Mouse (Mus musculus) T-helper 1 cell (primary cell): Measurements from ENCODE around the gene Abo.

Source experiments
- in situ Hi-C: fragments of 300-600 bp; cut with MboI, MseI; formaldehyde crosslinking; loops from one replicate; pipeline ENCODE4 v1.15.1; 2025; ENCODE audit warnings: high pct_unique_total_duplicates

Gene Abo

DNA sequence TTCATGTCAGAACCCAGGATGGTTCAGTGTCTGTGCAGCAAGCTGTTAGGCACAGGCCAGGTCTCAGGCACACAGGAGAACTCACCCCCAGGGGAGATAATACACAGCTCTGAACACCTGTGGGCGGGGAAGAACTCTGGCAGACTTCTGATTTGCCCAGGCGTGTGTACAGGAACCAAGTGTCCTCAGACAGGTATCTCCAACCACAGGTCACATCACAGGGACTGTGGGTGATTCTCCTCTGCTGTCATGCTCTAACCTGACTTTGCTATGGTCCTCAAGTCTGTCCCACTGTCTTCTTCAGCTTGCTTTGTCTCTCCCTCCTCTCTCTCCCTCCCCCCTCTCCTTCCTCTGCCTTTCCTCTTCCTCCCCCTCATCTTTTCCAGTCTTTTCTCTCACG lies at the start of gene Abo:
Gene Abo (minus strand): TSS at position 101 of the 400 bp plus-strand sequence.
- in situ Hi-C loops: no loop called here

DNA sequence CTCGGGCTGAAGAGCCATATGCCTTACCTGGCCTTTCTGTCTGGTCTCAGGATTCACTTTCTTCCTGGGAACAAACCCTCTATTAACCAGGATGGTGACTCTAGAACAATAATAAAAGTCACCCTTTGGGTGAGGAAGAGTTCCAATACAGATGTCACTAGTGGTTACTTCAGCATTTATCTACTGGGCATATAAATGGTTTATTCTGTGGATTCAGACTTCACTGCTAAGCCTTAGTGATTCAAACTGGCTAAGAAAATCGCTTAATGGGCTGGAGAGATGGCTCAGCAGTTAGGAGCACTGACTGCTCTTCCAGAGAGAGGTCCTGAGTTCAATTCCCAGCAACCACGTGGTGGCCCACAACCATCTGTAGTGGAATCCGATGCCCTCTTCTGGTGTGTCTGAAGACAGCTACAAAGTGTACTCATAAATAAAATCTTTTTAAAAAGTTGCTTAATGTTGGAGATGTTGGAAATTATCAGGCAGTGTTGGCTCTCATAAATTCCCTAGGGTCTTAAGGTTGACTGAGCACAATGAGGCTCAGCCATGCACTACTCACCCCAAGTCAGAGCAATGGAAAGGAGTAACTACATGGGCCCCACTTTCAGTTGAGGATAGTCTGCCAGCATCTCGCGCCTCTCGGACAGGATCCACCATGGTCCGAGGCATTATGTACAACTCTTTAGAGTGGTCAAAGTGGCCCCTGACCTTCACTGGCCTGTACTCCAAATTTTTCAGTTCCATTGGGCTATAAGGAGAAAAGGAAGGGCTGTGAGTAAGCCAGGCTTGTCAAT lies 49.6 kb upstream of the Abo start:
- in situ Hi-C loops: no loop called here

DNA sequence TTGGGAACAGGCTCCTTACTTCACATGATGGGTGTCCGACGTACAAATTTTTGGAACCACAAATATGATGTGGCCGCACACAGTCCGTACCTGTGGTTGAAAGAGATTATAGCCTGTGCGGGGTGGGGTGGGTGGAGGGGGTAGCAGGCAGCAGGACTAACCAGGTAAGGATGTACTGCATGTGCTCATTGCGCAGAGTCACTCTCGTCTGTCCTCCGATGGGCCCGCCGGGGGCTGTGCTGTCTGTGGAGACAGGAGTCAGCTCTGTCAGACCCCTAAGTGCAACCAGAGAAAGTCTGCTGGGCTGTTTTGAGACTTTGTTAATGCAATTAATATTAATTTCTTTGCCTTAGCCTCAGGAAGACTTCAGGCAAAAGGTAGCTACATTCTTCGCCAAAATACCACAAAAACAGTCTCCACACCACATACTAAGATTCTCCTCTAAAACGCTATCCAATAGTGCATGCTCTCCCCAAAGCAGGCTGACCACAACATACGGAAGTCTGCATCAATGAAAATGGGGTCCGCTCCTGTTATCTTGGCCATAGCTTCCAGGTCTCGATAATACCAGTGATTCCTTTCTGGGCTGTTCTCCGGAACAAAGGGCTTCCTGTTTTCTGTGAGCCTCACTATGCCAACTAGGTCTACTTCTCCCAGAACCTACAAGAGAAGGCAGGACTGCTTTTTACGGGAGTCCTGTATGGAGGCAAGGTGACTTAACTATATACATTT lies 48.8 kb upstream of the Abo start:
- in situ Hi-C loops: no loop called here

DNA sequence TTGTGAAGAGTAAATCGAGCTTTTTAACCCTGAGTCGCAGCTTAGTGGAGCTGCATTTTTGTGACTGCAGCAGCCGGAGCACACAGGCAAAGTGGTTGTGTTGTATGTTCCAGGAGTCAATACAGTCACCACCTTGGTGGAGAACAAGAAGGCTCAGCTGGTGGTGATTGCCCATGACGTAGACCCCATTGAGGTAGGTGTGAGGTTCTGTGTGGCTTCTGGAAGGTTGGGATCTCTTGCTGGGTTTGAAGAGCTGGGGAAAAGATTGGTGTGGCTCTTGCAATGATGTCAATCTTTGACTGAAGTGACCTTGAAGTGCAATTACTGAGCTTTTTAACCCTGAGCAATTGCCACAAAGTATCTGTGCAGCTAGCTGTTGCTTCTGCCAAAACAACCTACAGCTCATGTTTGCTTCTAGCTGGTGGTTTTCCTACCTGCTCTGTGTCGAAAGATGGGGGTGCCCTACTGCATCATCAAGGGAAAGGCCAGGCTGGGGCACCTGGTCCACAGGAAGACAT lies 47.5 kb upstream of the Abo start:
- in situ Hi-C loops: no loop called here

DNA sequence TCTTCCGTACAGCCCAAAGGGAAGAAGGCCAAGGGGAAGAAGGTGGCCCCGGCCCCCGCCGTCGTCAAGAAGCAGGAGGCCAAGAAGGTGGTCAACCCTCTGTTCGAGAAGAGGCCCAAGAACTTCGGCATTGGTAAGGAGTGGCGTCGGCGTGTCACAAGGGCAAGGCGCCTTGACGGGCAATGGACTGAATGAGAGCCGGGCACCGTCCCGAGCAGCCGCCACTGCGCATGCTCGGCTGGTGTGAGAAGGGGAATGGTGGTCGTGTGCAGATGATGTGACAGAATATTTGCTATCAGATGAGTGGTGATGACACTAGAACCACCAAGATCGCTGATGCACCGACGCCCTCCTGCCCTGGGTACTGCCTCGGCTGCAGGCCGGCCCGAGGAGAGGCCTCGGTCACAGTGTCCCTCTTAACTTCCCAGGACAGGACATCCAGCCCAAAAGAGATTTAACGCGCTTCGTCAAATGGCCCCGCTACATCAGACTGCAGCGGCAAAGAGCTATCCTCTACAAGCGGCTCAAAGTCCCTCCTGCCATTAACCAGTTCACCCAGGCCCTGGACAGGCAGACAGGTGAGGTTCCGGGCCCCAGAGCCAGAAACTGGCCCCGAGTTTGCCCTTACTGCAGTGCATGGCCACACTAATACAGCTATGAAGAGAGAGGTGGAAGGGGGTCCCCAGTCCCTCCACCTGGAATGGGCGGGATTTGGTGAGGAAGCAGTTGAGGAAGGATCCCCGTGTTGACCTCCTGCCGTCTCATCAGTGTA lies 46.4 kb upstream of the Abo start:
- in situ Hi-C loops: no loop called here

DNA sequence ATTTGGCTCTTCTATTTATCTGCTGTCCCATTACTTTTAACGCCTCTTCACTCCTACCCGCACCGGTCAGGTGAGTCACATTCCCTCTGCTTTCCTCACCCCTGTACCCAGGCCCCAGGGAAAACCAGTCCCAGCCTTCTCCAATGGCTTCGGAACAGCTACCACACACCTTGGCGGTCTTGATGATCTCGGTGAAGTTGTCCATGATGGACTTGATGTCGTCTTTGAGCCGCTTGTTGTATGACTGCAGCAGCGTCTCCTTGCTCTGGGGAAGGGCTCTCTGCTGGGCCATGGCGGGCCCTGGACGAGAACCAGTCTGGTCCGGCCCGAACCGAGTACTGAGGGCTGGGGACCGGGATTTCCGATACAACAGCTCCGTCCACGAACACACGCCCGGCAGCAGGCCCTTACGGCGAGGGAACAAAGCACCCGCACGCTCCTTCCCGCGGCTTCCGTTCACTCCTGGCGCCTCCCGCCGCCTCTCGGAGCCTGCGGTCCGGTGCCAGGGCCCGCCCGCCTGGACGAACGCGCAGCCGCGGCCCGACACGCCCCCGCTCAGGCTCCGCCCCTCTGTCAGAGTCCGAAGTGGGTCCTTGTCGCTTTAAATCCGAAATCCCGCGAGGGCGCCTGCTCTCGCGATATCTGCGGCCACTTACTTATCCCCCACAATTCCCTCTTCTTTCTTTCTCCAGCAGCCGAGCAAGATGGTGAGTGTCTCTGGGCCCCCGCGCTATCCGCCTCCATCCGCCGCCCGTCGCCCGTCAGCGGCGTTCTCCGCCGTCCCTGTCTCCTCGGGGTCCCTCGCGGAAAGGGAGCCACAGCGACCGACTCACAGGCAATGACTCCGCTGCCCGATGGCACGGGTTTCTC lies 45.6 kb upstream of the Abo start, which contains the start of the genes Med22 and Rpl7a:
Gene Med22 (minus strand): TSS at position 554 of the 870 bp plus-strand sequence.
Gene Rpl7a (plus strand): TSS at position 641 of the 870 bp plus-strand sequence.
- in situ Hi-C loops: no loop called here

DNA sequence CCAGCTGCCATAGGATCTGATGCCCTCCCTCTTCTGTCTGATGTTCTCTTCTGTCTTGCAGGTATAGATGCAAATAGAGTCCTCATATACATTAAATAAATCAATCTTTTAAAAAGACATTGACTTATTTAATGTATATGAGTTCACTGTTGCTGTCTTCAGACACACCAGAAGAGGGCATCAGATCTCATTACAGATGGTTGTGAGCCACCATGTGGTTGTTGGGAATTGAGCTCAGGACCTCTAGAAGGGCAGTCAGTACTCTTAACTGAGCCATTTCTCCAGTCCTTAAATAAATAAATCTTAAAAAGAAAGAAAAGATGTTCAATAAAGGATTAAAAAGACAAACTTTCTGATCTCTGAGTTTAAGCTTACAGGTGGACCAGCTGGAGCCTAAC lies 44.6 kb upstream of the Abo start:
- in situ Hi-C loops: no loop called here

DNA sequence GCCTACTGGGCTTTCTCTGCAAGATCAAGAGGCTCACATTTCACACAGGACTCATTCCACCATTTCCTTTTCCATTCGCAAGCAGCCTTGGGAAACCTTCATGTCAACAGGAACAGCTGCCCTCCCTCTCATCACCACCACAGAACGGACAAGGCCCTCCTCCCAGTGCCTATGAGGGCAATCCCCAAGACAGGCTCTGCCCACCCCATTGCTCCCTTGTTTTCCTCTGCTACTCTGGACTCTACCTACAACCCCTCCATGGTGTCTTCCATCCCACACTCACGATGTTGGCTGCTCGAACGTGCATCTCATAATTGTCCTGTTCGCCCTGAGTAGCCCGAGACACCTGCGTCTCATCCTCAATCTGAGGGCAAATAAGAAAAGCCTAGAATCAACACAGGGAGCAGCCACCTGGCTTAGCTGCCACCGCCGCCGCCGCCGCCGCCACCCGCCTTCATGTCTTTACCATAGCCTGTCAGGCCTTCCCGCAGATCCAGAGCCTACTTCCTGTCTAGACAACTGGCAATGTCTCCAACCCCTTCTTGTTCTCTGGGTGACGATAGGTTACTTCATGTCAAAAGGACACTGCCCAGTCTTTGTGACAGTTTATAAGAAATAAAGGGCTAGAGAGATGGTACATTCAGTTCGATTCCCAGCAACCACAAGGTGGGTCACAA lies 44.1 kb upstream of the Abo start:
- in situ Hi-C loops: no loop called here

DNA sequence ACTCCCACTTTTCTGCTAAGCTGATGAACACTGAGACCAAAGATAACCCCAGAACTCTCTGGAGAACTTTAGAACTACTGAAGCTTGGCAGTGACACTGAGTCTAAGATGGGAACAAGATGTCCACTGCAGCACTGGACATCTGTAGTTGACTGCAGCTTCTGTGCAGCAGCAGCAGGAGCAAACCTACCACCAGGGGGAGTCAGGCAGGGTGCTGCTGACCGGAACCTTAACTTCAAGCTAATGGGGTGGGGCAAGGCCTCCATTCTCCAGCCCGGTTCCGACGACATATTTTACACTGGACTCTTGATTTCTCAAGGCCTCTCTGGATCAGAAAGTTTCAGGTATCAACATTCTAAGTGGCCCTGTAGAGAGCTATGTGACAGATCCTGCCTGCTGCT lies 42.3 kb upstream of the Abo start:
- in situ Hi-C loops: no loop called here

DNA sequence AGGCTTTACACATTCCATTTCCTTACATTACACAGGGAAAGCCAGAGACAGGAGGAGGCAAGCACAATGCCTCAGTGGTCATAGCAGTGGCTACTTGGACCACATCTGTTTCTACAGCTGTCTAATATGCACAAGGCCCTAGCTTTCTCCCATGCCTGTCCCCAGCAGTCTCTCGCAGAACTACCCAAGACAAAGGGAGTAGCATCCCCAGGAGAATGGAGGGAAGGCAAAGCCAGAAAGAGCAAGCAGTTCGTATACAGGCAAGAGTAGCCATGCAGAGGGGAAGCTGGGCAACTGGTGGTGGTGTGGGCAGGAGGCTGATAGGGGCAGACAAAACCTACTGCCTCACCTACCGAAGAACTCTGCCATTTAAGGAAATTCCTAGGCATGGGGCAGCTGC lies 41.7 kb upstream of the Abo start:
- in situ Hi-C loops: no loop called here

DNA sequence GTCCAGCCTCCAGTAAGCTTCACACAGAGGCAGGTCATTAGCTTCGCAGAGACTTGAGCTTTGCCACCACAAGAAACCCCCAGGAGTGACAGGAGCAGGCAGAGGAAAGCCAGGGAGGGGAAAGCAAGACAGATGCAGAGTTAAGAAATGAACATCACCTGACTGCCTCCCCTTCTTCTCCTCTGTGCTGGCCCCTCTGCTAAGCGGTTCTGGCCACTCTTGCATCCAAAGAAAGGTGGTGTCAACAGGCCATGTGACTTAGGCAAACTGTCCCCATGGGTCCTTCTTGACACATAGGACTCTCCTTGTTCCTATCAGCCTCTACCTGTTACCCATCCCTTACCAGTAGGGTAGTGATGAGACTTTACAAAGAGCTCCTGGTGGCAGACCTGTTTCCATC lies 41.2 kb upstream of the Abo start:
- in situ Hi-C loops: no loop called here

DNA sequence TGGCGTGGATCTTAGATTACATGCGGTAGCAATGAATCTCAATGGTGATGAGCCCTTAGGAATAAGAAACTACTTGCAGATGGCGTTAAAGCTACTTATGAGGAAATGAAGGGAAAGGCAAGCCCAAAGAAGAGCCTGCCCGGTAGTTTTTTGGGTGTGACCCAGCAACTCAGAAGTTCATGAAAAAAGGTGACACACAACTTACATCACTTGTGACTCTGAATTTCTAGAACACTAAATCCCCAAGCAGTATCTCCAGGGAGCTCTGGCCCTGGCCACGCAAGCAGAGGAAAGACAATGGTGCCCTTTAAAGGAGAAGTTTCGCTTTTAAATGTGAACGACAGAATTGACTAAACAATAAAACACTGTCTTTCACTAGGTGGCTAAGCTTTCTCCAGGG lies 38.5 kb upstream of the Abo start:
- in situ Hi-C loops: loop anchor here (5.0 kb wide), 2 partner anchors 411 to 456 kb away; partner anchors contain the start of gene Sec16a

DNA sequence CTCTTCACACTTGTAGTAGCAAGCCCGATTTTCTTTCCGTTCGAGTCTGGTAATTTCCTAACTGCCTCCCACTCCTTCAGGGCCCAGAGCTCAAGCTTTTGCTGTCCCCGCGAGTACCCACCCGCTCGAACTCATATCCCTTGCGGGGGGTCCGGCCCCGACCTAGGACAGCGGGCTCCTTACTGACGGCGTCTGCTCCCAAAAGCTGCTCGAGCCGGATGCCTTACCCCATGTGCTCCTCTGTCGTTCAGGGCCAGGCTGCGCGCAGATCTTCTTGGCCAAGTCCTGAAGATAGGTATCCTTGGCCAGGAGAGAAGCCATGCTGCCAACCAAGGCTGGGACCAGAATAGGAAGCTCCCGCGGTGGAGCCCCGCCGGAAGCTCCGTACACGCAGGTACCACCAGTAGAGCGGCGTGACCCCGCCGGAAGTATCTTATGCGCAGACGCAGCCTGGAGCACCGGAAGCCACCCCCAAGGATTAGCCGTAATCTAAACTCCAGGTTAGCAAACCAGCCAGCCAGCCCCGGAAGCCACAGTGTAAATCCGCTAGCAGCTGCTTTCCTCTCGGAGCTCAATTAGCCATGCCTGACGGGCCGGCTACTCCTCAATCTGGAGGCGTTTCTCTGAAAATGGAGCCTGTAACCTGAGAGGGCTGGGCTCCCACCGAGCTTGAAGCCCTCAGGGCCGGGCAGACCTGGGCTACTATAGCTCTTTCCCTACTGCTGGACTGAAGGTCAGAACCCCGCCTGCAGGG lies 37.9 kb upstream of the Abo start, which contains the start of gene Surf6:
Gene Surf6 (minus strand): TSS at position 413 of the 754 bp plus-strand sequence.
- in situ Hi-C loops: loop anchor here (5.0 kb wide), 2 partner anchors 410 to 455 kb away; partner anchors contain the start of gene Sec16a

DNA sequence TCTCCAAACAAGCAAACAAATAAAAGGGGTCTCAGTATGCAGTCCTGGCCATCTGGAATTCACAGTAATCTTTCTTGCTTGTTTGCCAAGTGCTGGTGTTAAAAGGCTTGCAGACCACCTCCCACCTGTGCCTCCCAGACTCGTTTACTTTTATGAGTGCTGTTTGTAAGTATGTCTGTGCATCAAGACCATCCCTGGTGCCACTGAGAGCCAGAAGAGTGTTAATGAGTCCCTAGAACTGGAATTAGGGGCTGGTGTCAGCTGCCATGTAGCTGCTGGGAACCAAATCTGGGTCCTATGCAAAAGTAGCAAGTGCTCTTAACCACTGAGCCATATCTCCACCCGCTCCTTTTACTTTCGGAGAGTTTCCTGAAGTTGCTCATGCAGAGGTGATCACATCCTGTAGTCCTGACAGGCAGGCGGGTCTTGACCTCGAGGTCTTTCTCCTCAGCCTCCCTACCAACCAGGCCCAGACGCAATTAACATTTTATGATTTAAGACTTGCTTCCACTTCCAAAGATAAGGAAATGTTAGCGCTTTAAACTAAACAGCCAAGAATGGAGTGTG lies 37.1 kb upstream of the Abo start:
- in situ Hi-C loops: loop anchor here (5.0 kb wide), 2 partner anchors 410 to 455 kb away; partner anchors contain the start of gene Sec16a

DNA sequence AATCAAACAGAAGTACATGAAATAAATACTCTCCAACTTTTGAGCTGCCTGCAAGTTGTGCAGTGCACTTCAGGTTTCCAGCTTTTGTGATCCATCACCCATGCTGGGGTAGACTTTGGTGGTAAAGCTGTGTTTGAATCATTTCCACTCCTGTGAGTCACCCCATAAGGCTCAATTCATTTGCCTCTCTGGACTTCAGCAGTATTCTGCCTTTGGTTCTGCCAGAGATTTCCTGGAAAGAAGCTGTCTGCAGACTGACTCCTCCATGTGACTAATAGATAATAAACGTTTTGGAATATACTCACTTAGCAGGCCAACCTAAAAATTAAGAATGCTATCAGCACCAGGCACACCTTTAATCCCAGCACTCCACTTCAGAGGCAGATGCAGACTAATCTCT lies 36.0 kb upstream of the Abo start:
- in situ Hi-C loops: loop anchor here (5.0 kb wide), 2 partner anchors 408 to 453 kb away; partner anchors contain the start of gene Sec16a

DNA sequence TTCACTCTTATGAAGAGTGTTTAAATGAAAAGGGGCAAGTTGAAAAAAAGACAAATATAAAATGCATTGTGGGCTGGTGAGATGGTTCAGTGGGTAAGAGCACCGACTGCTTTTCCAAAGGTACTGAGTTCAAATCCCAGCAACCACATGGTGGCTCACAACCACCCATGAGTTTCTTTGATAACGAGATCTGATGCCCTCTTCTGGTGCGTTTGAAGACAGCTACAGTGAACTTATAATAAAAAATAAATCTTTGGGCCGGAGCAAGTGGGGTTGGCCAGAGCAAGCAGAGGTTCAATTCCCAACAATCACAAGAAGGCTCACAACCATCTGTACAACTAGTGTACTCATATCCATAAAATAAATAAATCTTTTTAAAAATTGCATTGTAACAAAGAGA lies 31.1 kb upstream of the Abo start:
- in situ Hi-C loops: no loop called here

DNA sequence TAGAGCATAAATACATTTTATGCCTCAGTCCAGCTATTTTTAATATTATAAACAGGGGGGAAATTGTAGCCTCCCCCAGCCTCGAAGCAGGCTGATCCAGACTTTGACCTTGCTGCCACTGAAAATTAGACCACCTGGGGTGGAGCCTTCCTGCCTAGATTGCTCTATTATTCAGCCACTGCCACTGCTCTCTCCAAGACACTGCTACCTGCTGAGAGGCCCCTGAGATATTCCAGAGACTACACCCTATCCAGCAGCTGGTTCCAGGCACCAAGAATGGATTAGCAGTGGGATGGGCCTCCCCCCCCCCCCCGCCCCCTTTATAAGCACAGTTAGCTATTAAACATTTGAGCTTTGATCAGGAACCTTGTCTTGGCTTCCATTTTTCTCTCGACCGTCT lies 21.4 kb upstream of the Abo start:
- in situ Hi-C loops: loop anchor here (10.0 kb wide), 1 partner anchor 779 kb away; no protein-coding TSS in a partner anchor

DNA sequence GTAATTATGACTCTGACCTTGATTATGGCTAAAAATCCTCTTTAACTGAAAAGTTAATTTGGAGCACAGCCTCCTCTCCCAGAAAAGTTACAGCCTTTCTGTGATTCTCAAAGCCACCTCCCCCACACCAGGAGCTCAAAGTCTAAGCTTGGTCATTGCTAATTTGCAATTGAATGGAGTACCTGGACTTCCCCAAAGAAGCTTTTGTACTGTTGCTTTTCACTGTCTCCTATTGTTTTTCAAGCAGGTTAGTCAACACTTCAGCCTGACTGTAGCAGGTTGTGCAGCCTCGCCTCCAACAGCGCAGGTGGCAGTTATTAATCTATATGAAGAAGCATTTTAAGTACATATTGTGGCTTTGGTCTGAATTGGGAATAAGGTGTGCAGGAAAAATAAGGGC lies 20.8 kb upstream of the Abo start:
- in situ Hi-C loops: loop anchor here (10.0 kb wide), 1 partner anchor 779 kb away; no protein-coding TSS in a partner anchor

DNA sequence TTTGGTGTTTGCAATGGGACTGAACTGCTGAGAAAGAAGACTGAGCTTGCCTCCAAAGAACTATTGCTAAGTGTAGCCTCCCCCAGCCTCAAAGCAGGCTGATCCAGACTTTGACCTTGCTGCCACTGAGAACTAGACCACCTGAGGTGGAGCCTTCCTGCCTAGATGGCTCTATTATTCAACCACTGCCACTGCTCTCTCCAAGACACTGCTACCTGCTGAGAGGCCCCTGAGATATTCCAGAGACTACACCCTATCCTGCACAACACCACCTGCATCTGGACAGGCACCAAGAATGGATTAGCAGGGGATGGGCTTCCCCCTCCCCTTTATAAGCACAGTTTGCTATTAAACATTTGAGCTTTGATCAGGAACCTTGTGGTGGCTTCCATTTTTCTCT lies 13.8 kb upstream of the Abo start:
- in situ Hi-C loops: no loop called here
